Mouse (Mus musculus) neural tube, embryonic 15.5 days (tissue): ENCODE results near the gene Dnm3. TPM values are rescaled to one million over a fixed set of nuclear protein-coding genes. Genes with fewer than 3 reads are reported as not detected.

Experiments
- ATAC-seq: fragments of 200-750 bp; cut with Nextera tagmentation; 2 replicates; pipeline ENCODE4 v1.8.0; 2017; ENCODE audit warnings: mild to moderate bottlenecking, moderate TSS enrichment, moderate library complexity; ENCODE audit not compliant: low FRiP score
- H3K27ac ChIP-seq: fragments of 300-500 bp; sonication (generic); replicated peaks from 2 replicates; pipeline ENCODE4 v1.5.1; 2015; ENCODE audit warnings: mild to moderate bottlenecking, inconsistent platforms
- H3K27me3 ChIP-seq: fragments of 300-500 bp; sonication (generic); replicated peaks from 2 replicates; pipeline ENCODE4 v1.6.1; 2015; ENCODE audit warnings: inconsistent platforms
- H3K36me3 ChIP-seq: fragments of 300-500 bp; sonication (generic); 2 replicates; pipeline ENCODE4 v1.6.1; 2015; ENCODE audit warnings: inconsistent platforms
- H3K4me1 ChIP-seq: fragments of 300-500 bp; sonication (generic); 2 replicates; pipeline ENCODE4 v1.6.1; 2015; ENCODE audit warnings: inconsistent platforms
- H3K4me2 ChIP-seq: fragments of 300-500 bp; sonication (generic); 2 replicates; pipeline ENCODE4 v1.6.1; 2015; ENCODE audit warnings: inconsistent platforms, mild to moderate bottlenecking, moderate library complexity
- H3K4me3 ChIP-seq: fragments of 300-500 bp; sonication (generic); replicated peaks from 2 replicates; pipeline ENCODE4 v1.5.1; 2015; ENCODE audit warnings: mild to moderate bottlenecking, inconsistent platforms
- H3K9ac ChIP-seq: fragments of 300-500 bp; sonication (generic); replicated peaks from 2 replicates; pipeline ENCODE4 v1.6.1; 2015; ENCODE audit warnings: mild to moderate bottlenecking, inconsistent platforms
- H3K9me3 ChIP-seq: fragments of 300-500 bp; sonication (generic); replicated peaks from 2 replicates; pipeline ENCODE4 v1.6.1; 2016; ENCODE audit warnings: inconsistent platforms
- WGBS: fragments of 180-500 bp; shearing (Covaris S2); methylation state at CpG from one replicate; pipeline ENCODE4 v1.1.7; 2015; ENCODE audit warnings: mixed read lengths; 5-methylcytosine and 5-hydroxymethylcytosine counted together
- polyA plus RNA-seq: library from polyadenylated mRNA; unstranded; fragments of >200 nt; fragmentation: Nextera tagmentation; extraction: Ambion mirVana; gene quantifications from 2 replicates; pipeline ENCODE4 v1.2.1, GENCODE M21; 2015

The Dnm3 gene
- polyA plus RNA-seq, 1 experiment from 2014 or later = 60.8 TPM

GRCm38 (mm10) chr1:162126856-162127792, 350.7 kb downstream of the Dnm3 start:
- Histone ChIP-seq H3K27me3 (no peaks in the 10 kb centered on the region), H3K9ac (no peak overlapping the region), H3K4me3 (no peak overlapping the region), H3K36me3 (no peaks in the 10 kb centered on the region), H3K9me3 (no peaks in the 10 kb centered on the region), H3K4me1 (peaks cover 2% of the 10 kb centered on the region; the same call in 1 of the 2 replicates), H3K4me2 (no peak overlapping the region), H3K27ac (no peak overlapping the region)
- WGBS = 69% methylated on average over 8 of the region's 8 CpGs
- no peak for ATAC-seq

- Histone ChIP-seq H3K4me1 (peaks cover 3% of the 10 kb centered on the region; the same call in 1 of the 2 replicates), H3K27ac (no peak overlapping the region), H3K4me2 (no peak overlapping the region), H3K9me3 (no peaks in the 10 kb centered on the region), H3K27me3 (no peaks in the 10 kb centered on the region), H3K36me3 (no peaks in the 10 kb centered on the region), H3K9ac (no peak overlapping the region), H3K4me3 (no peak overlapping the region)
- ATAC-seq = no peak
- 64% methylated on average over 3 of the region's 3 CpGs for WGBS
Observed at GRCm38 (mm10) chr1:162124396-162124795, 353.4 kb downstream of the Dnm3 start.

GRCm38 (mm10) chr1:162121441-162122200, 356.2 kb downstream of the Dnm3 start:
- H3K4me2 ChIP-seq = no peak overlapping the region
- ATAC-seq = no peak

GRCm38 (mm10) chr1:162109437-162109813, 368.4 kb downstream of the Dnm3 start:
- H3K4me2 ChIP-seq = no peak overlapping the region
- H3K27ac ChIP-seq = no peak overlapping the region
- peaks cover 14% of the 10 kb centered on the region for H3K4me1 ChIP-seq
- H3K36me3 ChIP-seq = no peaks in the 10 kb centered on the region
- no peaks in the 10 kb centered on the region for H3K27me3 ChIP-seq
- 73% methylated on average over 7 of the region's 7 CpGs for WGBS
- H3K9ac ChIP-seq = no peak overlapping the region
- H3K4me3 ChIP-seq = no peak overlapping the region
- ATAC-seq = no peak; the same call in 1 of the 2 replicates
- no peaks in the 10 kb centered on the region for H3K9me3 ChIP-seq

More at GRCm38 (mm10) chr1:162121441-162122200, 356.2 kb downstream of the Dnm3 start:
- no peak overlapping the region for H3K27ac ChIP-seq
- H3K9ac ChIP-seq = no peak overlapping the region
- H3K9me3 ChIP-seq = no peaks in the 10 kb centered on the region
- H3K36me3 ChIP-seq = no peaks in the 10 kb centered on the region
- peaks cover 3% of the 10 kb centered on the region; the same call in 1 of the 2 replicates for H3K4me1 ChIP-seq
- H3K27me3 ChIP-seq = no peaks in the 10 kb centered on the region
- WGBS = 30% methylated on average over 7 of the region's 7 CpGs
- H3K4me3 ChIP-seq = no peak overlapping the region

GRCm38 (mm10) chr1:162108726-162109436, 369.0 kb downstream of the Dnm3 start:
- Histone ChIP-seq H3K4me3 (no peak overlapping the region), H3K36me3 (no peaks in the 10 kb centered on the region), H3K9ac (no peak overlapping the region), H3K4me1 (peaks cover 14% of the 10 kb centered on the region), H3K4me2 (no peak overlapping the region), H3K9me3 (no peaks in the 10 kb centered on the region), H3K27ac (peak overlapping the region; percentile 19; the same call in 1 of the 2 replicates), H3K27me3 (no peaks in the 10 kb centered on the region)
- WGBS = 37% methylated on average over 6 of the region's 6 CpGs
- peak; percentile 66 for ATAC-seq

- H3K4me1 ChIP-seq = peaks cover 14% of the 10 kb centered on the region
- H3K27me3 ChIP-seq = no peaks in the 10 kb centered on the region
- H3K9ac ChIP-seq = no peak overlapping the region
- WGBS = 28% methylated on average over 7 of the region's 7 CpGs
- peak overlapping the region; percentile 19; the same call in 1 of the 2 replicates for H3K27ac ChIP-seq
- H3K4me2 ChIP-seq = no peak overlapping the region
- peak; percentile 61; the same call in 1 of the 2 replicates for ATAC-seq
- H3K36me3 ChIP-seq = no peaks in the 10 kb centered on the region
- no peak overlapping the region for H3K4me3 ChIP-seq
- no peaks in the 10 kb centered on the region for H3K9me3 ChIP-seq
Observed at GRCm38 (mm10) chr1:162108181-162108671, 369.6 kb downstream of the Dnm3 start.

GRCm38 (mm10) chr1:162107011-162107606, 370.7 kb downstream of the Dnm3 start:
- WGBS = 80% methylated on average over 4 of the region's 4 CpGs

GRCm38 (mm10) chr1:162100961-162101830, 376.6 kb downstream of the Dnm3 start:
- ATAC-seq = peak; percentile 35; the same call in 1 of the 2 replicates
- Histone ChIP-seq H3K27me3 (no peaks in the 10 kb centered on the region), H3K4me1 (no peaks in the 10 kb centered on the region), H3K9me3 (no peaks in the 10 kb centered on the region), H3K9ac (no peak overlapping the region), H3K27ac (no peak overlapping the region), H3K4me2 (no peak overlapping the region), H3K4me3 (no peak overlapping the region), H3K36me3 (no peaks in the 10 kb centered on the region)
- 59% methylated on average over 10 of the region's 10 CpGs for WGBS

More at GRCm38 (mm10) chr1:162107011-162107606, 370.7 kb downstream of the Dnm3 start:
- no peak overlapping the region for H3K4me3 ChIP-seq
- H3K27ac ChIP-seq = no peak overlapping the region
- no peaks in the 10 kb centered on the region for H3K9me3 ChIP-seq
- H3K27me3 ChIP-seq = no peaks in the 10 kb centered on the region
- H3K9ac ChIP-seq = no peak overlapping the region
- peaks cover 14% of the 10 kb centered on the region for H3K4me1 ChIP-seq
- H3K36me3 ChIP-seq = no peaks in the 10 kb centered on the region
- no peak for ATAC-seq
- H3K4me2 ChIP-seq = no peak overlapping the region

- H3K4me3 ChIP-seq = no peak overlapping the region
- no peaks in the 10 kb centered on the region for H3K4me1 ChIP-seq
- no peak overlapping the region for H3K4me2 ChIP-seq
- ATAC-seq = no peak
- no peaks in the 10 kb centered on the region for H3K9me3 ChIP-seq
- no peak overlapping the region for H3K27ac ChIP-seq
- no peak overlapping the region for H3K9ac ChIP-seq
- WGBS = 83% methylated on average over 7 of the region's 7 CpGs
- H3K27me3 ChIP-seq = no peaks in the 10 kb centered on the region
- no peaks in the 10 kb centered on the region for H3K36me3 ChIP-seq
Observed at GRCm38 (mm10) chr1:162100033-162100820, 377.6 kb downstream of the Dnm3 start.

- no peak for ATAC-seq
- H3K36me3 ChIP-seq = no peaks in the 10 kb centered on the region
Observed at GRCm38 (mm10) chr1:162099203-162099602, 378.6 kb downstream of the Dnm3 start.

More at GRCm38 (mm10) chr1:162099203-162099602, 378.6 kb downstream of the Dnm3 start:
- no peaks in the 10 kb centered on the region for H3K4me1 ChIP-seq
- WGBS = 60% methylated on average over 3 of the region's 3 CpGs
- no peak overlapping the region for H3K4me2 ChIP-seq
- H3K27ac ChIP-seq = no peak overlapping the region
- no peaks in the 10 kb centered on the region for H3K9me3 ChIP-seq
- H3K27me3 ChIP-seq = no peaks in the 10 kb centered on the region
- no peak overlapping the region for H3K9ac ChIP-seq
- no peak overlapping the region for H3K4me3 ChIP-seq
